Mouse (Mus musculus) bone marrow, adult 2 months (tissue): ENCODE measurements around the gene Crebrf.

Source experiments
- CTCF ChIP-seq: fragments of 200-500 bp; IDR thresholded peaks from 2 replicates; pipeline ENCODE4 v1.5.1; 2011; ENCODE audit warnings: low read length, control low read depth; ENCODE audit not compliant: control insufficient read depth, insufficient read depth
- POLR2A ChIP-seq: fragments of 200-500 bp; IDR thresholded peaks from 2 replicates; pipeline ENCODE4 v1.6.1; 2011; ENCODE audit warnings: low read depth, mild to moderate bottlenecking, control low read depth, low read length, borderline replicate concordance; ENCODE audit not compliant: control insufficient read depth

- no peak for TF ChIP-seq POLR2A
- no peak for TF ChIP-seq CTCF
Observed at GRCm38 (mm10) chr17:26708993-26709590, 6.4 kb upstream of the Crebrf start.
